Comparison of ENCODE assay signal across 1 mouse cellular context in the genomic region with DNA sequence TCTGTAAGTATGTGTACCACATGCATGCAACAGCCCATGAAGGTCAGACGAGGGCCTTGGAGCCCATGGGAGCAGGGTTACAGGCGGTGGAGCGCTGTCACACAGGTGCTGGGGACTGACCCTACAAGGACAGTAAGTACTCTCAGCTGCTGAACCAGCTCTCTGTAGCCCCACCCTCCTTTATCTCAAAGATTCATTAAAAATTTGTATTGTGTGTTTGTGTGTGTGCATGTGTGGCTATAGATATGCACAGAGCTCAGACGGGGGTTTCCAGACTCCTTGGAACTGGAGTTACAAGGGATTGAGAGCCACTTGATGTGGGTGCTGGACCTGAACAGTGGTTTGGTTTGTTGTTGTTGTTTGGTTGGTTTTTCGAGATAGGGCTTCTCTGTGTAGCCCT.
TF ChIP-seq lines count a peak whose summit lies in the region.

No protein-coding gene starts in this region.

TF ChIP-seq in MEL, 35 proteins besides CTCF, POLR2A, EP300 and RAD21:
- TF ChIP-seq TBP (IDR thresholded peaks at IDR 0.05; ENCODE audit: low read depth, low read length): no peak
- TF ChIP-seq SMC3 (IDR thresholded peaks at IDR 0.05; ENCODE audit: low read depth, low read length): no peak
- TF ChIP-seq MAZ (IDR thresholded peaks at IDR 0.05; ENCODE audit: low read depth, low read length): no peak
- peak; percentile 18; the same call in 1 of the 2 replicates for TF ChIP-seq GATA1 (IDR thresholded peaks at IDR 0.05; ENCODE audit: low read depth, low read length)
- TF ChIP-seq TAL1 (IDR thresholded peaks at IDR 0.05; ENCODE audit: low read length): peak; percentile 10; the same call in 1 of the 2 replicates
- TF ChIP-seq POLR2AphosphoS2 (IDR thresholded peaks at IDR 0.05; ENCODE audit: low read length): no peak
- TF ChIP-seq ZC3H11A (IDR thresholded peaks at IDR 0.05; ENCODE audit: low read depth, low read length): no peak
